Mouse (Mus musculus) heart, adult 2 months (tissue): ENCODE data around the gene Mdfi.

ENCODE experiments used
- CTCF ChIP-seq: fragments of 200-600 bp; IDR thresholded peaks from 2 replicates; pipeline ENCODE4 v1.8.1; 2022; ENCODE audit warnings: antibody characterized with exemption, mild to moderate bottlenecking, moderate library complexity
- EP300 ChIP-seq: fragments of 200-500 bp; IDR thresholded peaks from 2 replicates; pipeline ENCODE4 v1.6.1; 2011; ENCODE audit warnings: low read depth, low read length, control low read depth; ENCODE audit not compliant: insufficient read depth
- POLR2A ChIP-seq: fragments of 200-500 bp; IDR thresholded peaks from 2 replicates; pipeline ENCODE4 v1.6.1; 2011; ENCODE audit warnings: mild to moderate bottlenecking, low read depth, low read length, control low read depth; ENCODE audit not compliant: insufficient read depth

GRCm38 (mm10) chr17:47768707-47769276 is 65.7 kb downstream of the Mdfi start:
- peak; percentile 61 for TF ChIP-seq CTCF
- no peak for TF ChIP-seq EP300
- no peak for TF ChIP-seq POLR2A
